Mouse (Mus musculus): Measurements from ENCODE around the gene Znrd1. TPM values are rescaled to one million over a fixed set of nuclear protein-coding genes. Genes with fewer than 3 reads are reported as not detected.
A peak's percentile ranks its signal among the peaks of the same experiment; 100 is the strongest.

Znrd1 gene
- polyA plus RNA-seq, 1 experiment from 2014 or later, result 109 TPM

GRCm38 (mm10) chr17:36942391-36942790 lies 16.0 kb downstream of the Znrd1 start:
- Histone ChIP-seq H3K27me3 (ENCODE audit: insufficient read depth, low read length) (peaks cover 65% of the 10 kb centered on the region), H3K27ac (ENCODE audit: low read depth) (no peak overlapping the region), H3K9ac (peak overlapping the region; percentile 43), H3K9me3 (ENCODE audit: low read depth, low read length) (no peaks in the 10 kb centered on the region), H3K4me3 (ENCODE audit: low read depth, low read length) (peak overlapping the region; percentile 39), H3K4me1 (ENCODE audit: insufficient read depth) (no peaks in the 10 kb centered on the region), H3K4me2 (peak overlapping the region; percentile 71), H3K36me3 (ENCODE audit: insufficient read depth) (no peaks in the 10 kb centered on the region)
- ATAC-seq (ENCODE audit: insufficient read depth) (peak; percentile 63), DNase-seq (peak; percentile 64)
- 40% methylated on average over 10 of the region's 10 CpGs for WGBS
- no peak for TF ChIP-seq CTCF (IDR thresholded peaks at IDR 0.05; ENCODE audit: low read depth)

- Histone ChIP-seq H3K9me3 (ENCODE audit: low read depth, low read length) (no peaks in the 10 kb centered on the region), H3K4me2 (no peak overlapping the region), H3K36me3 (ENCODE audit: insufficient read depth) (no peaks in the 10 kb centered on the region), H3K27ac (ENCODE audit: low read depth) (no peak overlapping the region), H3K27me3 (ENCODE audit: insufficient read depth, low read length) (peaks cover 31% of the 10 kb centered on the region), H3K9ac (no peak overlapping the region), H3K4me1 (ENCODE audit: insufficient read depth) (no peaks in the 10 kb centered on the region), H3K4me3 (ENCODE audit: low read depth, low read length) (no peak overlapping the region)
- no peak for ATAC-seq (ENCODE audit: insufficient read depth)
- no peak for TF ChIP-seq CTCF (IDR thresholded peaks at IDR 0.05; ENCODE audit: low read depth)
- 73% methylated on average over 2 of the region's 2 CpGs for WGBS
- DNase-seq, result no peak
These were observed 20.3 kb downstream of the Znrd1 start for GRCm38 (mm10) chr17:36938056-36938455.

GRCm38 (mm10) chr17:36931806-36932205 lies 26.6 kb downstream of the Znrd1 start:
- DNase-seq, result peak; percentile 32
- H3K27ac ChIP-seq (ENCODE audit: low read depth), result no peak overlapping the region
- H3K9me3 ChIP-seq (ENCODE audit: low read depth, low read length), result no peaks in the 10 kb centered on the region

GRCm38 (mm10) chr17:36931130-36931529 lies 27.2 kb downstream of the Znrd1 start:
- WGBS, result 72% methylated on average over 4 of the region's 4 CpGs
- no peak for TF ChIP-seq CTCF (IDR thresholded peaks at IDR 0.05; ENCODE audit: low read depth)

More at GRCm38 (mm10) chr17:36931806-36932205, 26.6 kb downstream of the Znrd1 start:
- WGBS, result 40% methylated on average over 2 of the region's 2 CpGs
- TF ChIP-seq CTCF (IDR thresholded peaks at IDR 0.05; ENCODE audit: low read depth), result no peak
- Histone ChIP-seq H3K4me3 (ENCODE audit: low read depth, low read length) (no peak overlapping the region), H3K9ac (no peak overlapping the region), H3K4me1 (ENCODE audit: insufficient read depth) (no peaks in the 10 kb centered on the region), H3K4me2 (no peak overlapping the region), H3K36me3 (ENCODE audit: insufficient read depth) (no peaks in the 10 kb centered on the region), H3K27me3 (ENCODE audit: insufficient read depth, low read length) (0 out of 2 replicates have a peak, but pooled peaks cover 5% of the 10 kb centered on the region)
- ATAC-seq (ENCODE audit: insufficient read depth), result no peak

GRCm38 (mm10) chr17:36930233-36930632 lies 28.1 kb downstream of the Znrd1 start:
- WGBS, result 59% methylated on average over 6 of the region's 6 CpGs
- no peak for DNase-seq
- no peak overlapping the region for H3K27ac ChIP-seq (ENCODE audit: low read depth)
- H3K4me1 ChIP-seq (ENCODE audit: insufficient read depth), result no peaks in the 10 kb centered on the region
- H3K27me3 ChIP-seq (ENCODE audit: insufficient read depth, low read length), result no peaks in the 10 kb centered on the region
- H3K9ac ChIP-seq, result no peak overlapping the region
- TF ChIP-seq CTCF (IDR thresholded peaks at IDR 0.05; ENCODE audit: low read depth), result no peak
- no peaks in the 10 kb centered on the region for H3K9me3 ChIP-seq (ENCODE audit: low read depth, low read length)
- H3K36me3 ChIP-seq (ENCODE audit: insufficient read depth), result no peaks in the 10 kb centered on the region
- no peak overlapping the region for H3K4me3 ChIP-seq (ENCODE audit: low read depth, low read length)
- H3K4me2 ChIP-seq, result no peak overlapping the region
- no peak for ATAC-seq (ENCODE audit: insufficient read depth)

More at GRCm38 (mm10) chr17:36931130-36931529, 27.2 kb downstream of the Znrd1 start:
- no peaks in the 10 kb centered on the region for H3K4me1 ChIP-seq (ENCODE audit: insufficient read depth)
- no peak overlapping the region for H3K4me3 ChIP-seq (ENCODE audit: low read depth, low read length)
- H3K27ac ChIP-seq (ENCODE audit: low read depth), result no peak overlapping the region
- H3K27me3 ChIP-seq (ENCODE audit: insufficient read depth, low read length), result 0 out of 2 replicates have a peak, but pooled peaks cover 5% of the 10 kb centered on the region
- DNase-seq (no peak), ATAC-seq (ENCODE audit: insufficient read depth) (no peak)
- no peaks in the 10 kb centered on the region for H3K9me3 ChIP-seq (ENCODE audit: low read depth, low read length)
- no peaks in the 10 kb centered on the region for H3K36me3 ChIP-seq (ENCODE audit: insufficient read depth)
- H3K4me2 ChIP-seq, result no peak overlapping the region
- no peak overlapping the region for H3K9ac ChIP-seq

GRCm38 (mm10) chr17:36929236-36929932 lies 29.0 kb downstream of the Znrd1 start:
- no peaks in the 10 kb centered on the region for H3K27me3 ChIP-seq (ENCODE audit: insufficient read depth, low read length)
- DNase-seq, result no peak
- H3K9ac ChIP-seq, result no peak overlapping the region
- no peaks in the 10 kb centered on the region for H3K4me1 ChIP-seq (ENCODE audit: insufficient read depth)
- no peaks in the 10 kb centered on the region for H3K9me3 ChIP-seq (ENCODE audit: low read depth, low read length)
- H3K4me2 ChIP-seq, result no peak overlapping the region
- H3K36me3 ChIP-seq (ENCODE audit: insufficient read depth), result no peaks in the 10 kb centered on the region
- TF ChIP-seq CTCF (IDR thresholded peaks at IDR 0.05; ENCODE audit: low read depth), result no peak
- WGBS, result 66% methylated on average over 12 of the region's 12 CpGs
- H3K27ac ChIP-seq (ENCODE audit: low read depth), result no peak overlapping the region
- no peak overlapping the region for H3K4me3 ChIP-seq (ENCODE audit: low read depth, low read length)
- ATAC-seq (ENCODE audit: insufficient read depth), result no peak

GRCm38 (mm10) chr17:36927496-36928120 lies 30.8 kb downstream of the Znrd1 start:
- TF ChIP-seq CTCF (IDR thresholded peaks at IDR 0.05; ENCODE audit: low read depth), result no peak
- Histone ChIP-seq H3K36me3 (ENCODE audit: insufficient read depth) (no peaks in the 10 kb centered on the region), H3K4me2 (no peak overlapping the region), H3K9me3 (ENCODE audit: low read depth, low read length) (no peaks in the 10 kb centered on the region), H3K4me1 (ENCODE audit: insufficient read depth) (no peaks in the 10 kb centered on the region), H3K9ac (no peak overlapping the region), H3K27ac (ENCODE audit: low read depth) (no peak overlapping the region), H3K27me3 (ENCODE audit: insufficient read depth, low read length) (no peaks in the 10 kb centered on the region), H3K4me3 (ENCODE audit: low read depth, low read length) (no peak overlapping the region)
- DNase-seq (no peak), ATAC-seq (ENCODE audit: insufficient read depth) (no peak)
- 25% methylated on average over 10 of the region's 10 CpGs for WGBS

Data from lung, embryonic 14.5 days (tissue).